Mouse (Mus musculus): ENCODE data around the gene Fam213a.

DNA sequence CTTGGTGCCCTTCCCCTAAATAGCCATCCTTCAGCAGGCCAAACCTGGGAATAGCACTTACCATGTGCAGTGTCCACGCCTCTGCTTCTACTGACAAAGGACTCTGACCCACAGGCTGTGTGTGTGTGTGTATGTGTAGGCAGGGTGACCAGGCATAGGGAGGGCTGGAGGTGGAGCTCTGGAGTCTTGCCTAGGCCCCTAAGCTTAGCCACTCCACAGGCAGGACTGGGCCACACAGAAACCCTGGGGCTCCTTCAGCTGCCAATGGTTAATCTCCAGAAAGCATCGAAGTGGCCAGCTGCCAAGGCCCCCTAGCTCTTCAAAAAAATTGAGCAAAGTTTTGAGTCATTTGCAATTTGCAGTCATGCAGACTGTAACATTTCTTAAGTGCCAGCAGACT, 5.5 kb downstream of the Fam213a start:
- TF ChIP-seq CTCF (IDR thresholded peaks at IDR 0.05; ENCODE audit: low read depth) = peak; percentile 19; the same call in 1 of the 2 replicates
- TF ChIP-seq EP300 (IDR thresholded peaks at IDR 0.05; ENCODE audit: low read depth) = no peak

Measured in liver, embryonic 14.5 days (tissue).